Comparison of ENCODE assay signal across 18 mouse cellular contexts in the genomic region with DNA sequence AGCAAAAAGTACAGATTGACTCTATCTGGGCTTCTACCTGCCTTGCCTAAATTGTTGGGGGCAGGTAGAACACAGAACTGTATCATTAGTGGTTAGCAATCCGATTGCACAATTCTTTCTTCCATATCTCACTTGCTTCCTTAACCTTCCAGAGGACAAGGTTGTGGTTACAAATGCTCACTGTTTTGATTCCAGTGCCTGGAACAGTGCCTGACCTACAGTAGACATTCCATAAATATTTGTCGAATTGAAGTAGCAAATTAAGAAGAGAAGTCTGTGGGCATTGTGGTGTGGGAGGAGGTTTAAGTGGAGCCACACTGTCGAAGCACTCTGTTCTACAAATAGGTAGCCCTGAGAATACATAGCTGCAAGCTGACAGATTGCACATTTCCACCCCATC.
DNase-seq lines count a peak whose midpoint lies in the region; ATAC-seq and TF ChIP-seq lines count a peak whose summit lies in the region.
"Had no signal": no experiment of that assay in that cellular context is flagged by ENCODE, and none has a peak within 500 bp of the region (broad histone marks: within the 10 kb centered on the region; RNA-seq: fewer than 3 reads in every experiment).

No protein-coding gene starts in this region.

- H3K4me2 ChIP-seq in kidney, embryonic 15.5 days = no peak overlapping the region
- H3K4me2 ChIP-seq in lung, embryonic 14.5 days = no peak overlapping the region
- H3K4me2 ChIP-seq in intestine, postnatal 0 days (replicated peaks; ENCODE audit: low read depth) = no peak overlapping the region
- H3K4me2 ChIP-seq: forebrain, embryonic 13.5 days; liver, embryonic 15.5 days; midbrain, embryonic 13.5 days; neural tube, embryonic 13.5 days had no signal

- H3K9ac ChIP-seq in kidney, embryonic 15.5 days = no peak overlapping the region
- no peak overlapping the region for H3K9ac ChIP-seq in lung, embryonic 14.5 days
- no peak overlapping the region for H3K9ac ChIP-seq in intestine, postnatal 0 days (ENCODE audit: low read depth, low read length)
- H3K9ac ChIP-seq: forebrain, embryonic 13.5 days; liver, embryonic 15.5 days; midbrain, embryonic 13.5 days; neural tube, embryonic 13.5 days had no signal

- H3K4me1 ChIP-seq in kidney, embryonic 15.5 days = no peaks in the 10 kb centered on the region
- no peaks in the 10 kb centered on the region for H3K4me1 ChIP-seq in lung, embryonic 14.5 days (ENCODE audit: insufficient read depth)
- no peaks in the 10 kb centered on the region for H3K4me1 ChIP-seq in intestine, postnatal 0 days (replicated peaks; ENCODE audit: control insufficient read depth, insufficient read depth, low read length)
- H3K4me1 ChIP-seq: liver, embryonic 15.5 days; midbrain, embryonic 13.5 days; neural tube, embryonic 13.5 days had no signal

- no peaks in the 10 kb centered on the region for H3K9me3 ChIP-seq in kidney, embryonic 15.5 days (replicated peaks)
- no peaks in the 10 kb centered on the region for H3K9me3 ChIP-seq in lung, embryonic 14.5 days (ENCODE audit: low read depth, low read length)
- H3K9me3 ChIP-seq in intestine, postnatal 0 days (ENCODE audit: control insufficient read depth) = no peaks in the 10 kb centered on the region
- H3K9me3 ChIP-seq: forebrain, embryonic 13.5 days; liver, embryonic 15.5 days; midbrain, embryonic 13.5 days; neural tube, embryonic 13.5 days had no signal

- ATAC-seq in kidney, embryonic 15.5 days (replicated peaks; ENCODE audit: low FRiP score) = no peak
- ATAC-seq in lung, embryonic 14.5 days (ENCODE audit: insufficient read depth) = no peak
- no peak for ATAC-seq in intestine, postnatal 0 days
- ATAC-seq: forebrain, embryonic 13.5 days; hindbrain, postnatal 0 days; midbrain, embryonic 13.5 days had no signal

- TF ChIP-seq CTCF in lung, embryonic 14.5 days (IDR thresholded peaks at IDR 0.05; ENCODE audit: low read depth) = no peak
- no peak for TF ChIP-seq CTCF in intestine, postnatal 0 days (IDR thresholded peaks at IDR 0.05; ENCODE audit: low read depth)

- H3K36me3 ChIP-seq in kidney, embryonic 15.5 days = no peaks in the 10 kb centered on the region
- H3K36me3 ChIP-seq in lung, embryonic 14.5 days (ENCODE audit: insufficient read depth) = no peaks in the 10 kb centered on the region
- H3K36me3 ChIP-seq in intestine, postnatal 0 days (ENCODE audit: control insufficient read depth, insufficient read depth) = no peaks in the 10 kb centered on the region
- H3K36me3 ChIP-seq: liver, embryonic 15.5 days; midbrain, embryonic 13.5 days; neural tube, embryonic 13.5 days had no signal

- WGBS in kidney, embryonic 15.5 days = 62% methylated on average over 3 of the region's 3 CpGs
- WGBS in lung, embryonic 14.5 days = 46% methylated on average over 3 of the region's 3 CpGs
- WGBS in intestine, postnatal 0 days = 72% methylated on average over 3 of the region's 3 CpGs

- H3K27ac ChIP-seq in kidney, embryonic 15.5 days = no peak overlapping the region
- H3K27ac ChIP-seq in lung, embryonic 14.5 days (ENCODE audit: low read depth) = no peak overlapping the region
- no peak overlapping the region for H3K27ac ChIP-seq in intestine, postnatal 0 days (ENCODE audit: low read depth, low read length)
- H3K27ac ChIP-seq: forebrain, embryonic 13.5 days; heart, adult 2 months; hindbrain, postnatal 0 days; liver, embryonic 15.5 days; midbrain, embryonic 13.5 days; neural tube, embryonic 13.5 days had no signal

- H3K4me3 ChIP-seq in kidney, embryonic 15.5 days (replicated peaks) = no peak overlapping the region
- H3K4me3 ChIP-seq in lung, embryonic 14.5 days (ENCODE audit: low read depth, low read length) = no peak overlapping the region
- no peak overlapping the region for H3K4me3 ChIP-seq in intestine, postnatal 0 days (ENCODE audit: low read depth, low read length)
- H3K4me3 ChIP-seq: forebrain, embryonic 13.5 days; heart, adult 2 months; liver, embryonic 15.5 days; midbrain, embryonic 13.5 days; neural tube, embryonic 13.5 days had no signal

- peak; percentile 16 for DNase-seq in kidney, adult 9 months
- DNase-seq in Muller cell, postnatal 12 days (ENCODE audit: inconsistent ontology term) = peak; percentile 83
- DNase-seq in lung, embryonic 14.5 days = peak; percentile 33
- DNase-seq in lung, postnatal 36 days = peak; percentile 79
- DNase-seq in c-Kit-positive CD71-positive TER-119-positive erythroid progenitor cells, embryonic 14.5 days (ENCODE audit: low spot score) = no peak
- DNase-seq: adrenal gland, postnatal 25 days; cerebellum, adult 8-10 months; gastrocnemius, postnatal 10 days; heart, adult 2 months; heart, postnatal 4 days; right cerebral cortex, postnatal 14 days had no signal

- H3K27me3 ChIP-seq in kidney, embryonic 15.5 days = 0 out of 2 replicates have a peak, but pooled peaks cover 11% of the 10 kb centered on the region
- no peaks in the 10 kb centered on the region for H3K27me3 ChIP-seq in lung, embryonic 14.5 days (ENCODE audit: insufficient read depth, low read length)
- no peaks in the 10 kb centered on the region for H3K27me3 ChIP-seq in intestine, postnatal 0 days (replicated peaks; ENCODE audit: control insufficient read depth, insufficient read depth, low read length)
- H3K27me3 ChIP-seq: forebrain, embryonic 13.5 days; liver, embryonic 15.5 days; midbrain, embryonic 13.5 days; neural tube, embryonic 13.5 days had no signal
